Mouse (Mus musculus) cerebellum, adult 2 months (tissue): ENCODE measurements around the gene Adcy2. TPM values are rescaled to one million over a fixed set of nuclear protein-coding genes. Genes with fewer than 3 reads are reported as not detected.
A peak's percentile ranks its signal among the peaks of the same experiment; 100 is the strongest.

Experiments used
- DNase-seq, 2 experiments: peaks; one replicate each; pipeline ENCODE4 v3.0.0; 2021
- H3K27ac ChIP-seq: fragments of 200-500 bp; 2 replicates; pipeline ENCODE4 v1.5.1; 2012; ENCODE audit warnings: low read length, control low read depth, inconsistent platforms; ENCODE audit not compliant: insufficient read depth
- H3K27me3 ChIP-seq: fragments of 200-500 bp; 2 replicates; pipeline ENCODE4 v1.6.1; 2012; ENCODE audit warnings: inconsistent platforms, mild to moderate bottlenecking, low read length, moderate library complexity; ENCODE audit not compliant: control insufficient read depth, insufficient read depth
- H3K4me1 ChIP-seq: fragments of 200-500 bp; 2 replicates; pipeline ENCODE4 v1.6.1; 2011; ENCODE audit warnings: low read length; ENCODE audit not compliant: control insufficient read depth, insufficient read depth
- H3K4me3 ChIP-seq: fragments of 200-500 bp; replicated peaks from 2 replicates; pipeline ENCODE3; 2011; ENCODE audit warnings: mild to moderate bottlenecking, low read depth, low read length, control low read depth; ENCODE audit not compliant: insufficient read depth
- CTCF ChIP-seq: fragments of 200-500 bp; IDR thresholded peaks from 2 replicates; pipeline ENCODE4 v1.5.1; 2011; ENCODE audit warnings: low read depth, mild to moderate bottlenecking, control low read depth, low read length, moderate library complexity, borderline replicate concordance; ENCODE audit not compliant: insufficient read depth
- POLR2A ChIP-seq: fragments of 200-500 bp; IDR thresholded peaks from 2 replicates; pipeline ENCODE4 v1.6.1; 2011; ENCODE audit warnings: low read length, control low read depth, borderline replicate concordance; ENCODE audit not compliant: insufficient read depth
- WGBS: fragments of 180-500 bp; shearing (Covaris S2); methylation state at CpG from one replicate; pipeline ENCODE4 v1.1.7; 2018; 5-methylcytosine and 5-hydroxymethylcytosine counted together
- polyA plus RNA-seq: library from polyadenylated mRNA; depleted of rRNA; stranded (reverse); fragments of >200 nt; gene quantifications from 2 replicates; pipeline ENCODE4 v1.2.3, GENCODE M21; 2012

Adcy2 gene
- polyA plus RNA-seq, 1 experiment: 35.5 TPM

DNA sequence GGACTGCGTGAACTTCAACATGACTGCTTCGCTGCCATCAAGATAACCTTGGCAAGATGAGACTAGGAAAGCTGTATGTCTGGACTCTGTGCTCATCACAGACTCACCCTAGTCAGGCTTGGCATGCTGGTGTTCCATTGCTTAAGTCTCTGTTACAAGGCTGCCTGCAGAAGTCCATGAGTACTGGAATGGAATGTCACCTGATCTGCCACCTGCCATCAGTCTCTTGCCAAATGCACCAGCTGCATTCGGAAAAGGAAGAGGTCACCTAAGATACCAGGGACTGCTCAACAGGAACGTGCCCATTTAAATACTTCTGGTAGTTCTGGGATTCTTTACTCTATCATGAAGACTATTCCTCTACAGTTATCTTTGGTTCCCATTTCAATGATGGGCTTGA, 39.9 kb downstream of the Adcy2 start:
- no peak for TF ChIP-seq POLR2A
- TF ChIP-seq CTCF: no peak
- no peak overlapping the region for H3K27ac ChIP-seq

DNA sequence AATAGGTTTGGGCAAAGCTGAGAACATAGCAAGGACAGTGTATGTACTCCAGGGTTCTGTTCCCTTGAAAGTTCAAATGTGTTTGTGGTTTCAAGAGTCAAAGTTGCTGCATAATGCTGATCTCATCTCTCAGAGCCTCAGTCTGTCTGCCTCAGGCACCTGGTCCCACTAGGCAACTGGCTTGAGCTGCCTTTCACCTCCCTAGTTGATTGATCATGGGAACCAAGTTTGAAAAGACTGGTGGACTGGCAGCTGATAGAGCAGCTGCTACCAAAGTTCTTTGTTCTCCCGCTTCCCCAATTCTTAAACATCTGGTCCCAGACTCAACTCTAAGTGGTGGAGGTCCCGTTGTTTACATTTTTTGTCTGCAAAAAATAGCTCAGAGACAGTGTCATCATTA, 56.6 kb downstream of the Adcy2 start:
- no peaks in the 10 kb centered on the region for H3K4me1 ChIP-seq
- 70% methylated on average over 2 of the region's 2 CpGs for WGBS
- H3K27ac ChIP-seq: no peak overlapping the region
- H3K4me3 ChIP-seq: no peak overlapping the region
- no peaks in the 10 kb centered on the region for H3K27me3 ChIP-seq
- no peak for DNase-seq
- no peak for TF ChIP-seq POLR2A
- TF ChIP-seq CTCF: no peak

More for the DNA sequence above, 39.9 kb downstream of the Adcy2 start:
- DNase-seq: peak in 1 of 2 experiments; percentile 8
- Histone ChIP-seq H3K4me3 (no peak overlapping the region), H3K4me1 (no peaks in the 10 kb centered on the region), H3K27me3 (no peaks in the 10 kb centered on the region)
- 33% methylated on average over 4 of the region's 4 CpGs for WGBS

DNA sequence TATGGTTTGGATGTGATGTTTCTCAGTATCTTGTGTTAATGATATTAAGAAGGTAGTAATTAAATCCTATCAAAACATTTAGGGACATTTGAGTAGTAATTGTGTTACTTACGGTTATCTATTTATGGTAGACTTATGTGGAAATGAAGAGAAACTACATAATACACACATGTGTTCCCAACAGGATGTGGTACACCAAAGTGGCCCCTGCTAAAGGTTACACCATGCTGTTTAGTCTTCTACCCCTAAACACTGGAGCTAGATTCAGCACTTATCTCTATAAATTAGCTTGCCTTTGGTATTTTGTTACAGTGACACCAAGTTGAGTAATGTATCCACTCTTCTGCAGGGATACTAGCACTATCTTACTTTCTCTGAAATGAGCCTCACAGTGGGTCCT, 57.9 kb downstream of the Adcy2 start:
- H3K4me1 ChIP-seq: no peaks in the 10 kb centered on the region
- no peak overlapping the region for H3K4me3 ChIP-seq
- no peak overlapping the region for H3K27ac ChIP-seq
- WGBS: 92% methylated on average over 1 of the region's 1 CpGs
- H3K27me3 ChIP-seq: no peaks in the 10 kb centered on the region
- TF ChIP-seq CTCF (no peak), POLR2A (no peak)
- no peak for DNase-seq

DNA sequence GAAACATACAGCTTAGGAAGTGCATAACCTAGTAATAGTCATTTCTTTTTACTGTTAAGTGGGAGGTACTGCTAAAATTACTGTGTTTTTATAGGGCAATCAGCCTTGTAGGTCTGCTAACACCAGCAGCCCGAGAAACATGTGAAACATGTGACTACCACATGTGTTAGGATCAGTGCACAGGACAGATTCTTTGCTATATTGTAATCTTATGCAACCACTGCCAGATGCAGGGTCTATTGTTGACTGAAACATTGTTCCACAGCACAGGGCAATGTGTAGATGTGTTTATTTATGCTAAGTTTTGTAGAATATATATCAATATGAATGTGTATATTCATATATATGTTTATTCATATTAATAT, 67.1 kb downstream of the Adcy2 start:
- no peak overlapping the region for H3K27ac ChIP-seq
- H3K4me1 ChIP-seq: no peaks in the 10 kb centered on the region; the same call in 1 of the 2 replicates
- DNase-seq: no peak
- WGBS: 73% methylated on average over 1 of the region's 1 CpGs
- H3K4me3 ChIP-seq: no peak overlapping the region
- TF ChIP-seq POLR2A: no peak
- TF ChIP-seq CTCF: no peak
- H3K27me3 ChIP-seq: no peaks in the 10 kb centered on the region

DNA sequence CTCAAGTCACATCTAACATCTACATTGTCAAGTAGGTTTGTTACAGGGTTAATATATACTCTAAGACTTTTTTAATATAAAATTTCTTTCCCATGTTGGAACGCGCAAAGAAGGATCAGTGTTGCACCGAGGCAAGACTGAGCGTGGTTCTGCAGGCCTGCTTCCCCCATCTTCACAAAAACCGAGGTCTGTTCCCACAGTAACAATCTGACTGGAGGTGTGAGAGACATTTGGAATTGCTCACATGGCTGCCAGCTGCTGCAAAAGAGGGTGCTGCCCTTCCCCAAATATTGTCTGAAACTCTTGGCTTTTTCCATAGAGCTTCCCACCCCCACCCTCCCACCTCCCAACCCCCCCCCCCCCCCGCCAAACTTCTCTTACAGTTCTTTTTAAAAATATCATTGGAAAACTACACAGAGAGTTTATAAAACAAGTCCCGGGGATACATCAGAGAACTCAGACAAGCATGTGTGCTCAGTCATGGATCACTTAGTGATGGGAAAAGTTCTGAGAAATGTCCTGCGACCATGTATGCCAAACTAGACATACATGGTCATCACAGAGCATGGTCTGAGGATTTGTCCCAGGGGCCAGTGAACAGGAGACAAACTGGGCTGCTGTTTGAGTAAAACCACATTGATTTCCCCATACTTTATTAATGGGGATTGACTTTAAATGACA, 67.6 kb downstream of the Adcy2 start:
- TF ChIP-seq POLR2A (no peak), CTCF (no peak)
- Histone ChIP-seq H3K27me3 (no peaks in the 10 kb centered on the region), H3K4me3 (no peak overlapping the region), H3K4me1 (no peaks in the 10 kb centered on the region; the same call in 1 of the 2 replicates), H3K27ac (no peak overlapping the region)
- no peak for DNase-seq
- WGBS: 86% methylated on average over 8 of the region's 8 CpGs

DNA sequence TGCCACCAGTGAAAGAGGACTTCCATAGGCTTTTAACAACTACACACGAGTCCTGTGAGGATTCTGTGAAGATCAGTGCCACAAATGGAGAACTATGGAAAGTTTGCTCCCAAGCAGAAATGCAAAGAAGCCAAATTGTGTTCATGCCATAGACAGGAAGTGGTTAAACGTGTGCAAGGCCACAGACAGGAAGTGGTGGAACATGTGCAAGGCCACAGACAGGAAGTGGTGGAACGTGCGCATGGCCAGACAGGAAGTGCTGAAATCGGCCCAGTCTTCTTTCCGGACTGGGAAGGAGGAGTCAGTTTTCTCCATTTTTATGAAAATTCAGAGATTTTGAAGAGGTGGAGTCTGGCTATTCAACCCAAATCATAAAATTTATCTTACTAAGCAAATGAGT, 70.9 kb downstream of the Adcy2 start:
- Histone ChIP-seq H3K27ac (no peak overlapping the region), H3K27me3 (no peaks in the 10 kb centered on the region), H3K4me3 (no peak overlapping the region), H3K4me1 (no peaks in the 10 kb centered on the region; the same call in 1 of the 2 replicates)
- no peak for DNase-seq
- 81% methylated on average over 6 of the region's 6 CpGs for WGBS
- no peak for TF ChIP-seq CTCF
- TF ChIP-seq POLR2A: no peak

DNA sequence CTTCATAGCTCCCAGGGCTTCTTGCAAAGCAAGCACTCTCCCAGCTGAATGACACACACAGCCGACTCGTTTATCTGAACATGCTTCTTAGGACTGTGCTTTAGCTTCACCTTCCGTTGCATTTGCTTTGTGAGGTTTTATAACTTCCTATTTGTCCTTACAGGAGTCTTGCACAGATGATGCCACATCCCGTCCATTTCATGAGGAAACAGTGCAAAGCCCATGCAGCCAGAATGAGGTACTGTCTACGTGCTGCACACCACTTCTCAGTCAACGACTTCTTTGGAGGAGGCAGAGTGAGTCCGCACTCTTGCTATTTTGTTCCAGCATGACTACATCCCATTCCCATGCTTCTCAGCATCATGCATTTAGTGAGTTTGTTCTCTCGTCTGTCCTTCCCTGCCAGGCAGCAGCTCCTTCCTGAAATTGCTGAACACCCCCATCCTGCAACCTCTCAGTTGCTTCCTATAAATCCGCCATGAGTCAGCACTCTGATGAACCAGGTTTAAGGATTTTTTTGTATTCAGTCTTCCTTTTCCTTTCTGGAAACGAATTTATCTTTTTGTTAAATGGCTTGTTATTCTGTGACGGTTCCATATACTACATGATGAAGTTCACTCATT, 85.6 kb downstream of the Adcy2 start:
- Histone ChIP-seq H3K4me3 (no peak overlapping the region), H3K4me1 (no peaks in the 10 kb centered on the region), H3K27ac (no peak overlapping the region), H3K27me3 (no peaks in the 10 kb centered on the region)
- DNase-seq: no peak
- 87% methylated on average over 11 of the region's 11 CpGs for WGBS
- TF ChIP-seq CTCF: no peak
- no peak for TF ChIP-seq POLR2A

DNA sequence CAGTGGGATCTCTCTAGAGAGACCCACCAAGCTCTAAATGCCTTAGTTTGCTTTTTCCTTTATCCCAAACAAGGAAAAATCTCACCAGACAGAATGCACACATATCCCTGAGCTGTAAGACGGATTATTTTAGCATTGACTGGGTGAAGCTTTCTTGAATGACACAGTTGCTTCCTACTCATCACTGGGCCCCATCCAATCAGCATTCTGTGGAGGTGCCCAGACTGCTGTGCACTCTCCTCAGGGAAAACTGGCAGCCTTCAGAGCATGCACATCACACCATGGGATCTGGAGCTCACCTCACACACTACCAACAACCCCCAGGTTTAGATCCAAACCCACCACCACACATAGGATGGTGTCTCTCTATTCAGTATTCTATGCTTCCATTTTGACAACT, 92.7 kb downstream of the Adcy2 start:
- Histone ChIP-seq H3K27me3 (no peaks in the 10 kb centered on the region), H3K4me1 (no peaks in the 10 kb centered on the region), H3K27ac (no peak overlapping the region), H3K4me3 (no peak overlapping the region)
- no peak for TF ChIP-seq POLR2A
- TF ChIP-seq CTCF: no peak
- DNase-seq: no peak
- 62% methylated on average over 1 of the region's 1 CpGs for WGBS
